Comparison of ENCODE assay signal across 8 mouse cellular contexts in the genomic region with DNA sequence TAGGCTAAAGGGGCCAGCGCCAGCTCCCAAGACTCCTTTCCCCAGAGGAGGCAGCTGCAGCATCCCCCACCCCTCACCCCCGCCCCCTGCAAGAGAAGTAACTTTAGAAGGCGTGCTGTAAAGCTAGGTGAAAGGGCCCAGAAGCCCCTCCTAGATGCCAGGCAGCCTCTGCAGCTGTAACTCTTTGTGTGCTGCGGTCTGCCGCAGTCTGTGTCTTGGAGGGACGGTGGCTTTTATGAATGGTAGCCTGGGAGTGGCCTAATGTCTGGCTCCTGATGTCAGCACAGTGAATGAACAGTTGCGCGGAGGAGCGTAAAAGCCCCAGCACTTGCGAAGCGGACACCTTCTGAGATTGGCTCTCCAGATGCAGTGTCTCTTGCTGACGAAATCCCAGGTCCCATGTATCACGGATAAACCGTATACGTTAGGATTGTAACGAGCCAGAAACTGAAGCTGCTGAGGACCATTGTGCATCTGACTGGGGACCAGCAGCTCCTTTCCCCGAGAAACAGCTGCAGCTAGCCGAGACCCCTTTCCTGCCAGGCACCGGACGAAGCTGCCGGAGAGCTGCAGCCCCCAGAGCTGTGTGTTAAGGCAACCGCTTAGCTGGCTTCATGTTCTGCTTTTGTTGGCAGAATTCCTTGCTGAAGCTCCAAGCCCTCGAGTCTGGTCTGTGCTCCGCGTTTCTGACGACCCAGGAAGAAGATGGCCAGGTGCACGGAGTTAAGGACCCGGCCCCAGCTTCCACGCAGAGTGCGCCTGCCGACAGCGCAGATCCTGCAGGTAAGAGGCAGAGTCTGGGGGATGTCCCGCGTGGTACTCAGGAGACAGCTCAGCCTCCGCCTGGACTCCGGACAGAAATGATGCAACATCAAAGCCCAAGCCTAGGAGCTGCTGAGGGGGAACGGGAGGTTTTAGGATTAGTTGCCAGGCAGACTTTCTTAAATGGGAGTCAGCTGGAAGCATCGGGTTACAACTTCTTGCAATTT.
DNase-seq lines count a peak whose midpoint lies in the region; ATAC-seq and TF ChIP-seq lines count a peak whose summit lies in the region.

No protein-coding gene starts in this region.

- ATAC-seq in hindbrain, postnatal 0 days = peak; percentile 89

- H3K4me1 ChIP-seq in cortical plate, adult 2 months (ENCODE audit: control insufficient read depth, insufficient read depth, low read length) = peaks cover 5% of the 10 kb centered on the region
- H3K4me1 ChIP-seq in hindbrain, postnatal 0 days (ENCODE audit: insufficient read depth, low read length) = peaks cover 8% of the 10 kb centered on the region; the same call in 1 of the 2 replicates

- no peaks in the 10 kb centered on the region for H3K27me3 ChIP-seq in hindbrain, postnatal 0 days (ENCODE audit: insufficient read depth, low read length)

- peak; percentile 44 for DNase-seq in layer of hippocampus, adult 9-11 months
- DNase-seq in layer of hippocampus, adult 9-10 months (ENCODE audit: low spot score) = no peak
- DNase-seq in gastrocnemius, adult 8-10 months (ENCODE audit: low spot score in 2 of 2) = peak; percentile 23 to 30
- DNase-seq in hindbrain, postnatal 0 days (ENCODE audit: low spot score) = peak; percentile 72
- peak; percentile 38 for DNase-seq in lung, postnatal 10 days
- peak; percentile 34 for DNase-seq in right cerebral cortex, postnatal 14 days
- no peak for DNase-seq in thymus, postnatal 0 days (ENCODE audit: low spot score)

- WGBS in hindbrain, postnatal 0 days = 2% methylated on average over 38 of the region's 38 CpGs

- no peaks in the 10 kb centered on the region for H3K9me3 ChIP-seq in hindbrain, postnatal 0 days (ENCODE audit: low read length)

- peak; percentile 73; the same call in 1 of the 2 replicates for TF ChIP-seq POLR2A in cortical plate, adult 2 months (IDR thresholded peaks at IDR 0.05; ENCODE audit: extremely low read depth, insufficient read depth, low read length)

- peak overlapping the region; percentile 64 for H3K4me3 ChIP-seq in cortical plate, adult 2 months (ENCODE audit: insufficient read depth, low read length)
- peak overlapping the region; percentile 40 for H3K4me3 ChIP-seq in hindbrain, postnatal 0 days (ENCODE audit: low read length)

- no peaks in the 10 kb centered on the region; the same call in 1 of the 2 replicates for H3K36me3 ChIP-seq in hindbrain, postnatal 0 days (ENCODE audit: insufficient read depth, low read length)

- H3K9ac ChIP-seq in hindbrain, postnatal 0 days (replicated peaks; ENCODE audit: low read length) = peak overlapping the region; percentile 37

- peak overlapping the region; percentile 76 for H3K4me2 ChIP-seq in hindbrain, postnatal 0 days (ENCODE audit: low read depth, low read length)

- TF ChIP-seq CTCF in cortical plate, adult 2 months (IDR thresholded peaks at IDR 0.05; ENCODE audit: extremely low read depth, insufficient read depth, low read length) = no peak
- TF ChIP-seq CTCF in hindbrain, postnatal 0 days (IDR thresholded peaks at IDR 0.05; ENCODE audit: low read depth) = no peak

- H3K27ac ChIP-seq in cortical plate, adult 2 months (ENCODE audit: insufficient read depth, low read length) = peak overlapping the region; percentile 62
- H3K27ac ChIP-seq in hindbrain, postnatal 0 days = peak overlapping the region; percentile 68; the same call in 1 of the 2 replicates

Comparison
In these comparisons a context has a peak if more than half of its experiments do, and no peak if none do; other contexts are left out.
1. DNase-seq: peak in layer of hippocampus, adult 9-11 months (single experiment), gastrocnemius, adult 8-10 months (2 of 2), hindbrain, postnatal 0 days (single experiment), lung, postnatal 10 days (single experiment) and right cerebral cortex, postnatal 14 days (single experiment); none in layer of hippocampus, adult 9-10 months (single experiment) and thymus, postnatal 0 days (single experiment).